Mouse (Mus musculus) heart, adult 2 months (tissue): ENCODE data around the gene Pdpk1. TPM values are rescaled to one million over a fixed set of nuclear protein-coding genes. Genes with fewer than 3 reads are reported as not detected.

Experiments used
- DNase-seq, 2 experiments: peaks; one replicate each; pipeline ENCODE4 v3.0.0; 2021
- H3K27ac ChIP-seq: fragments of 200-600 bp; 2 replicates; pipeline ENCODE4 v1.8.1; 2022
- H3K27me3 ChIP-seq: fragments of 200-500 bp; 2 replicates; pipeline ENCODE4 v1.6.1; 2012; ENCODE audit warnings: mild to moderate bottlenecking, low read length, inconsistent platforms, mixed read lengths; ENCODE audit not compliant: control insufficient read depth, insufficient read depth
- H3K36me3 ChIP-seq: fragments of 200-500 bp; 2 replicates; pipeline ENCODE4 v1.6.1; 2012; ENCODE audit warnings: low read length, inconsistent platforms; ENCODE audit not compliant: control insufficient read depth, insufficient read depth
- H3K4me1 ChIP-seq: fragments of 200-500 bp; 2 replicates; pipeline ENCODE4 v1.6.1; 2011; ENCODE audit warnings: low read length; ENCODE audit not compliant: control insufficient read depth, insufficient read depth
- H3K4me3 ChIP-seq: fragments of 200-600 bp; 2 replicates; pipeline ENCODE4 v1.8.1; 2022
- H3K79me2 ChIP-seq: fragments of 200-500 bp; replicated peaks from 2 replicates; pipeline ENCODE4 v1.6.1; 2012; ENCODE audit warnings: mild to moderate bottlenecking, inconsistent platforms, low read length, moderate library complexity, mixed read lengths; ENCODE audit not compliant: control insufficient read depth, insufficient read depth
- H3K9ac ChIP-seq: fragments of 200-500 bp; 2 replicates; pipeline ENCODE4 v1.6.1; 2012; ENCODE audit warnings: low read depth, mild to moderate bottlenecking, control low read depth, inconsistent platforms, low read length, mixed read lengths
- CTCF ChIP-seq: fragments of 200-600 bp; IDR thresholded peaks from 2 replicates; pipeline ENCODE4 v1.8.1; 2022; ENCODE audit warnings: antibody characterized with exemption, mild to moderate bottlenecking, moderate library complexity
- EP300 ChIP-seq: fragments of 200-500 bp; IDR thresholded peaks from 2 replicates; pipeline ENCODE4 v1.6.1; 2011; ENCODE audit warnings: low read depth, low read length, control low read depth; ENCODE audit not compliant: insufficient read depth
- POLR2A ChIP-seq: fragments of 200-500 bp; IDR thresholded peaks from 2 replicates; pipeline ENCODE4 v1.6.1; 2011; ENCODE audit warnings: mild to moderate bottlenecking, low read depth, low read length, control low read depth; ENCODE audit not compliant: insufficient read depth
- WGBS: fragments of 180-500 bp; shearing (Covaris S2); methylation state at CpG from one replicate; pipeline ENCODE4 v1.1.7; 2018; 5-methylcytosine and 5-hydroxymethylcytosine counted together
- intact Hi-C: fragments of 180-260 bp; cut with DNase I; formaldehyde crosslinking; loops from one replicate; pipeline ENCODE4 v1.15.1; 2025
- polyA plus RNA-seq: library from polyadenylated mRNA; depleted of rRNA; stranded (reverse); fragments of >200 nt; gene quantifications from 2 replicates; pipeline ENCODE4 v1.2.3, GENCODE M21; 2012; rRNA removed
- total RNA-seq, 2 experiments: library from RNA; stranded (reverse); gene quantifications; 2 replicates each; pipeline ENCODE4 v1.2.3; 2021

Gene Pdpk1
- total and polyA plus RNA-seq, 3 experiments: 10.4 to 49.1 (median 42.5) TPM

- no peak within 1 kb of the TSS for H3K9ac ChIP-seq
Measured at GRCm38 (mm10) chr17:24037844-24038243, 112.9 kb downstream of the Pdpk1 start, which contains the start of gene Prss27. TSS of gene Prss27 (plus strand) at chr17:24038144.

GRCm38 (mm10) chr17:24037360-24037759, 113.4 kb downstream of the Pdpk1 start:
- H3K27ac ChIP-seq: no peak overlapping the region
- no peak overlapping the region for H3K4me3 ChIP-seq
- TF ChIP-seq POLR2A (no peak), EP300 (no peak), CTCF (no peak)

More at GRCm38 (mm10) chr17:24037844-24038243, 112.9 kb downstream of the Pdpk1 start, which contains the start of gene Prss27:
- WGBS: 62% methylated on average over 4 of the region's 4 CpGs
- Histone ChIP-seq H3K27ac (no peak within 1 kb of the TSS), H3K79me2 (no peaks in the 10 kb centered on the region), H3K4me1 (no peaks in the 10 kb centered on the region), H3K4me3 (no peak within 1 kb of the TSS), H3K27me3 (no peaks in the 10 kb centered on the region; the same call in 1 of the 2 replicates), H3K36me3 (no peaks in the 10 kb centered on the region)
- TF ChIP-seq CTCF (no peak), POLR2A (no peak), EP300 (no peak)
- intact Hi-C loops: no loop called here
- DNase-seq: no peak

GRCm38 (mm10) chr17:24036954-24037353, 113.8 kb downstream of the Pdpk1 start:
- H3K4me1 ChIP-seq: no peaks in the 10 kb centered on the region
- no peak overlapping the region for H3K27ac ChIP-seq
- no peak for TF ChIP-seq CTCF
- no peak for TF ChIP-seq POLR2A
- no peak for TF ChIP-seq EP300
- DNase-seq: no peak
- WGBS: 77% methylated on average over 6 of the region's 6 CpGs
- H3K4me3 ChIP-seq: no peak overlapping the region
- intact Hi-C loops: no loop called here
- no peaks in the 10 kb centered on the region for H3K79me2 ChIP-seq
- no peaks in the 10 kb centered on the region; the same call in 1 of the 2 replicates for H3K27me3 ChIP-seq
- no peaks in the 10 kb centered on the region for H3K36me3 ChIP-seq
- no peak overlapping the region for H3K9ac ChIP-seq

More at GRCm38 (mm10) chr17:24037360-24037759, 113.4 kb downstream of the Pdpk1 start:
- intact Hi-C loops: no loop called here
- Histone ChIP-seq H3K36me3 (no peaks in the 10 kb centered on the region), H3K4me1 (no peaks in the 10 kb centered on the region), H3K27me3 (no peaks in the 10 kb centered on the region; the same call in 1 of the 2 replicates), H3K9ac (no peak overlapping the region), H3K79me2 (no peaks in the 10 kb centered on the region)
- DNase-seq: no peak
- 62% methylated on average over 13 of the region's 13 CpGs for WGBS

GRCm38 (mm10) chr17:24035087-24035486, 115.6 kb downstream of the Pdpk1 start:
- H3K9ac ChIP-seq: no peak overlapping the region
- intact Hi-C loops: no loop called here
- no peak overlapping the region for H3K4me3 ChIP-seq
- 55% methylated on average over 7 of the region's 7 CpGs for WGBS
- no peaks in the 10 kb centered on the region for H3K4me1 ChIP-seq
- no peak for DNase-seq
- no peak overlapping the region for H3K27ac ChIP-seq
- no peak for TF ChIP-seq CTCF
- no peak for TF ChIP-seq POLR2A
- TF ChIP-seq EP300: no peak
- H3K36me3 ChIP-seq: no peaks in the 10 kb centered on the region
- no peaks in the 10 kb centered on the region for H3K79me2 ChIP-seq
- H3K27me3 ChIP-seq: no peaks in the 10 kb centered on the region; the same call in 1 of the 2 replicates

- H3K9ac ChIP-seq: no peak overlapping the region
- no peaks in the 10 kb centered on the region for H3K4me1 ChIP-seq
- no peak overlapping the region for H3K27ac ChIP-seq
- no peak overlapping the region for H3K4me3 ChIP-seq
- DNase-seq: no peak
- no peaks in the 10 kb centered on the region for H3K79me2 ChIP-seq
- intact Hi-C loops: no loop called here
- TF ChIP-seq POLR2A: no peak
- no peak for TF ChIP-seq EP300
- WGBS: 70% methylated on average over 9 of the region's 22 CpGs
- H3K36me3 ChIP-seq: no peaks in the 10 kb centered on the region
- peaks cover 2% of the 10 kb centered on the region for H3K27me3 ChIP-seq
Measured at GRCm38 (mm10) chr17:24030551-24030950, 120.2 kb downstream of the Pdpk1 start.

GRCm38 (mm10) chr17:24029477-24029876, 121.2 kb downstream of the Pdpk1 start:
- Histone ChIP-seq H3K9ac (no peak overlapping the region), H3K27me3 (peaks cover 2% of the 10 kb centered on the region), H3K79me2 (no peaks in the 10 kb centered on the region), H3K4me1 (no peaks in the 10 kb centered on the region), H3K36me3 (no peaks in the 10 kb centered on the region), H3K4me3 (no peak overlapping the region), H3K27ac (no peak overlapping the region)
- TF ChIP-seq EP300 (no peak), CTCF (no peak), POLR2A (no peak)
- intact Hi-C loops: no loop called here
- DNase-seq: no peak
- WGBS: 73% methylated on average over 7 of the region's 7 CpGs

Other genes with a start within 250 kb of the Pdpk1 start
- gene Dcpp3, start 233.5 kb downstream of the Pdpk1 start, total RNA-seq: not detected
- not detected in 2 replicates for gene Dcpp3, start 233.5 kb downstream of the Pdpk1 start, polyA plus RNA-seq
- gene Sbp, start 209.3 kb downstream of the Pdpk1 start, total RNA-seq: not detected
- gene Sbp, start 209.3 kb downstream of the Pdpk1 start, polyA plus RNA-seq: not detected in 2 replicates
- not detected for gene Sbpl, start 195.7 kb downstream of the Pdpk1 start, total RNA-seq
- not detected in 2 replicates for gene Sbpl, start 195.7 kb downstream of the Pdpk1 start, polyA plus RNA-seq
- gene Prss30, start 170.4 kb downstream of the Pdpk1 start, total RNA-seq: not detected
- gene Prss30, start 170.4 kb downstream of the Pdpk1 start, polyA plus RNA-seq: 0.12 TPM in 2 replicates
- not detected for gene Prss22, start 152.8 kb downstream of the Pdpk1 start, total RNA-seq
- not detected in 2 replicates for gene Prss22, start 152.8 kb downstream of the Pdpk1 start, polyA plus RNA-seq
- not detected for gene Prss27, start 112.8 kb downstream of the Pdpk1 start, total RNA-seq
- gene Prss27, start 112.8 kb downstream of the Pdpk1 start, polyA plus RNA-seq: not detected in 2 replicates
- gene Kctd5, start 77.4 kb downstream of the Pdpk1 start, total RNA-seq: 1 to 10 TPM; 8.4 to 9.1 TPM
- gene Kctd5, start 77.4 kb downstream of the Pdpk1 start, polyA plus RNA-seq: 9.8 and 12.8 TPM in 2 replicates
- 10 to 100 TPM in 1 of 2 experiments, 1 to 10 TPM in 1; 9.0 to 10.2 TPM for gene Amdhd2, start 12.8 kb upstream of the Pdpk1 start, total RNA-seq
- 11.5 and 17.7 TPM in 2 replicates for gene Amdhd2, start 12.8 kb upstream of the Pdpk1 start, polyA plus RNA-seq
- 100 to 1,000 TPM; 219 to 255 TPM for gene Atp6v0c, start 18.8 kb upstream of the Pdpk1 start, total RNA-seq
- 732 and 788 TPM in 2 replicates for gene Atp6v0c, start 18.8 kb upstream of the Pdpk1 start, polyA plus RNA-seq
- 10 to 100 TPM; 10.3 to 11.0 TPM for gene Tbc1d24, start 54.6 kb upstream of the Pdpk1 start, total RNA-seq
- gene Tbc1d24, start 54.6 kb upstream of the Pdpk1 start, polyA plus RNA-seq: 11.3 and 29.1 TPM in 2 replicates
- 1 to 10 TPM in 1 of 2 experiments, under 1 TPM in 1; 0.97 to 1.0 TPM for gene Ntn3, start 58.6 kb upstream of the Pdpk1 start, total RNA-seq
- gene Ntn3, start 58.6 kb upstream of the Pdpk1 start, polyA plus RNA-seq: 0.64 and 1.1 TPM in 2 replicates
- 1 to 10 TPM; 2.0 TPM for gene Tedc2, start 69.9 kb upstream of the Pdpk1 start, total RNA-seq
- gene Tedc2, start 69.9 kb upstream of the Pdpk1 start, polyA plus RNA-seq: 3.8 and 5.2 TPM in 2 replicates
- gene Ccnf, start 100.6 kb upstream of the Pdpk1 start, total RNA-seq: under 1 TPM; 0.57 to 0.59 TPM
- gene Ccnf, start 100.6 kb upstream of the Pdpk1 start, polyA plus RNA-seq: 0.44 and 0.49 TPM in 2 replicates
- not detected for gene Abca17, start 200.1 kb upstream of the Pdpk1 start, total RNA-seq
- not detected in 2 replicates for gene Abca17, start 200.1 kb upstream of the Pdpk1 start, polyA plus RNA-seq
- 10 to 100 TPM; 12.1 to 12.6 TPM for gene Abca3, start 201.0 kb upstream of the Pdpk1 start, total RNA-seq
- gene Abca3, start 201.0 kb upstream of the Pdpk1 start, polyA plus RNA-seq: 13.4 and 15.7 TPM in 2 replicates